Mouse (Mus musculus) thymus, adult 2 months (tissue): ENCODE data around the gene Bahcc1. TPM values are rescaled to one million over a fixed set of nuclear protein-coding genes. Genes with fewer than 3 reads are reported as not detected.
A peak's percentile ranks its signal among the peaks of the same experiment; 100 is the strongest.

Source experiments
- DNase-seq: peaks from one replicate; pipeline ENCODE4 v3.0.0; 2021
- H3K27ac ChIP-seq: fragments of 200-500 bp; 2 replicates; pipeline ENCODE4 v1.5.1; 2012; ENCODE audit warnings: low read length, control low read depth; ENCODE audit not compliant: control insufficient read depth, insufficient read depth
- H3K27me3 ChIP-seq: fragments of 200-500 bp; 2 replicates; pipeline ENCODE4 v1.6.1; 2012; ENCODE audit warnings: mild to moderate bottlenecking, low read length, moderate library complexity, mixed read lengths; ENCODE audit not compliant: control insufficient read depth, insufficient read depth
- H3K36me3 ChIP-seq: fragments of 200-500 bp; 2 replicates; pipeline ENCODE4 v1.6.1; 2012; ENCODE audit warnings: mild to moderate bottlenecking, low read length, moderate library complexity; ENCODE audit not compliant: control insufficient read depth, insufficient read depth
- H3K4me1 ChIP-seq: fragments of 200-500 bp; replicated peaks from 2 replicates; pipeline ENCODE4 v1.6.1; 2012; ENCODE audit warnings: low read length; ENCODE audit not compliant: control insufficient read depth, insufficient read depth
- H3K4me3 ChIP-seq: fragments of 200-500 bp; 2 replicates; pipeline ENCODE4 v1.5.1; 2012; ENCODE audit warnings: mild to moderate bottlenecking, low read length, control low read depth, moderate library complexity; ENCODE audit not compliant: control insufficient read depth, insufficient read depth
- CTCF ChIP-seq: fragments of 200-500 bp; IDR thresholded peaks from 2 replicates; pipeline ENCODE4 v1.5.1; 2012; ENCODE audit warnings: mild to moderate bottlenecking, control low read depth, low read length, moderate library complexity, borderline replicate concordance; ENCODE audit not compliant: control insufficient read depth, poor library complexity, insufficient read depth; ENCODE audit errors: extremely low read depth
- POLR2A ChIP-seq: fragments of 200-500 bp; IDR thresholded peaks from 2 replicates; pipeline ENCODE4 v1.6.1; 2012; ENCODE audit warnings: mild to moderate bottlenecking, low read length, control low read depth, moderate library complexity; ENCODE audit not compliant: control insufficient read depth, poor library complexity, insufficient read depth; ENCODE audit errors: extremely low read depth
- WGBS: fragments of 180-500 bp; shearing (Covaris S2); methylation state at CpG from one replicate; pipeline ENCODE4 v1.1.7; 2018; 5-methylcytosine and 5-hydroxymethylcytosine counted together
- polyA plus RNA-seq: library from polyadenylated mRNA; depleted of rRNA; stranded (reverse); fragments of >200 nt; gene quantifications from 2 replicates; pipeline ENCODE4 v1.2.3, GENCODE M21; 2012; rRNA removed

Bahcc1 gene
- polyA plus RNA-seq, result 11.0 and 15.1 TPM in 2 replicates

- 4% methylated on average over 36 of the region's 36 CpGs for WGBS
These were observed at the start of gene Bahcc1 for GRCm38 (mm10) chr11:120232230-120233097. Gene Bahcc1, plus strand, starts transcription at chr11:120232947.

GRCm38 (mm10) chr11:120183180-120183579 is 49.6 kb upstream of the Bahcc1 start:
- Histone ChIP-seq H3K4me3 (no peak overlapping the region), H3K27me3 (no peaks in the 10 kb centered on the region), H3K27ac (no peak overlapping the region), H3K4me1 (peaks cover 4% of the 10 kb centered on the region; the same call in 1 of the 2 replicates), H3K36me3 (no peaks in the 10 kb centered on the region)
- no peak for TF ChIP-seq POLR2A
- TF ChIP-seq CTCF, result no peak
- DNase-seq, result no peak
- 100% methylated on average over 1 of the region's 1 CpGs for WGBS

More at GRCm38 (mm10) chr11:120232230-120233097, at the start of gene Bahcc1:
- peak within 1 kb of the TSS; percentile 83 for H3K4me3 ChIP-seq
- peaks cover 57% of the 10 kb centered on the region for H3K4me1 ChIP-seq
- DNase-seq, result peak; percentile 95
- no peak within 1 kb of the TSS for H3K27ac ChIP-seq
- TF ChIP-seq POLR2A, result peak; percentile 66
- TF ChIP-seq CTCF, result peak; percentile 42; the same call in 1 of the 2 replicates
- H3K36me3 ChIP-seq, result no peaks in the 10 kb centered on the region
- H3K27me3 ChIP-seq, result no peaks in the 10 kb centered on the region; the same call in 1 of the 2 replicates

- TF ChIP-seq POLR2A (no peak), CTCF (no peak)
- H3K4me1 ChIP-seq, result peaks cover 6% of the 10 kb centered on the region; the same call in 1 of the 2 replicates
- H3K27me3 ChIP-seq, result no peaks in the 10 kb centered on the region
- 93% methylated on average over 11 of the region's 11 CpGs for WGBS
- no peak overlapping the region for H3K4me3 ChIP-seq
- no peaks in the 10 kb centered on the region for H3K36me3 ChIP-seq
- no peak overlapping the region for H3K27ac ChIP-seq
- no peak for DNase-seq
These were observed 49.0 kb upstream of the Bahcc1 start for GRCm38 (mm10) chr11:120183708-120184107.

GRCm38 (mm10) chr11:120184371-120185315 is 48.1 kb upstream of the Bahcc1 start:
- Histone ChIP-seq H3K27ac (no peak overlapping the region), H3K4me3 (no peak overlapping the region), H3K36me3 (no peaks in the 10 kb centered on the region), H3K4me1 (peaks cover 6% of the 10 kb centered on the region; the same call in 1 of the 2 replicates), H3K27me3 (no peaks in the 10 kb centered on the region)
- no peak for DNase-seq
- TF ChIP-seq CTCF, result no peak
- no peak for TF ChIP-seq POLR2A
- 92% methylated on average over 16 of the region's 16 CpGs for WGBS

GRCm38 (mm10) chr11:120185316-120186141 is 47.2 kb upstream of the Bahcc1 start:
- H3K4me3 ChIP-seq, result 0 out of 2 replicates have a peak overlapping the region, but pooled peaks have one; percentile 1

More at GRCm38 (mm10) chr11:120185316-120186141, 47.2 kb upstream of the Bahcc1 start:
- no peaks in the 10 kb centered on the region for H3K36me3 ChIP-seq
- no peak for DNase-seq
- H3K4me1 ChIP-seq, result peaks cover 11% of the 10 kb centered on the region
- H3K27me3 ChIP-seq, result no peaks in the 10 kb centered on the region
- no peak overlapping the region for H3K27ac ChIP-seq
- no peak for TF ChIP-seq POLR2A
- no peak for TF ChIP-seq CTCF
- WGBS, result 90% methylated on average over 54 of the region's 54 CpGs
